Mouse (Mus musculus): ENCODE data around the gene Fmo4.
"Not testable (repeated sequence)": the region's sequence is repeated elsewhere in the genome, so short reads cannot be mapped to it uniquely, and the experiment has no call there.

Fmo4 gene

DNA sequence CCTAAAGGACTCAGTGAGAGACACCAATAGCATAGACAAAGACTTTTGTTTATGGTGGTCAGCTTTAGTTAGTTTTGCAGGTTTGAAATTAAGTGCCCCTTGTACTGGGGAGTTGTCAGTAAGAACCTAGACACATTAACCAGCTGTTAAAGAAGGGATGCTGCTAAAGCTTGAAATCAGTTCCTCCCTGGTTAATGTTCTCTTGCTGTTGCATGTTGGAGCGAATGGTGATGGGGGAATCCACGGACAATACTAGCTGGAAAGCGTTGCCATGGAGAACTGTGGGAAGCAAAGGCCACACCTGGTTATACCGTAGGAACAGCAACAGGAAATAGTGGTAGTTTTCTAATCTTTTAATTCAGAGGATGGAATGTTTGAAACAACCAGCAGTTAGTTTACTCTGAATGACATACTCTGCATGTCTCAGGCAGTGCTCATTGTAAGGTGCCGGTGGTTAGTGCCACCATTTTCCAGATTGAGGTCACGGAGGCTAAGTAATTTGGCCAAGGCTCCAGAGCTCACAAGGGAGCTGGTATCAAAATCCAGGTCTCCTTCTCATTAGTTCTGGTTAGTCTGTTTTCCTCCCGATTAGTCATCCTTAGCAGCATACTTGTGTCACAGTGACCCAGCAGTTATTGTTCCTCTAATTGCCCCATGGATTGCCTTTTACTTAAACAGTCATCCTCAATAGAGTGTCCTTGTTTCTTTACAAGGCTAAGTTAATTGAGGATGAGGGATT is 21.3 kb downstream of the Fmo4 start:
- no peak for DNase-seq (ENCODE audit: low read depth, low spot score)

DNA sequence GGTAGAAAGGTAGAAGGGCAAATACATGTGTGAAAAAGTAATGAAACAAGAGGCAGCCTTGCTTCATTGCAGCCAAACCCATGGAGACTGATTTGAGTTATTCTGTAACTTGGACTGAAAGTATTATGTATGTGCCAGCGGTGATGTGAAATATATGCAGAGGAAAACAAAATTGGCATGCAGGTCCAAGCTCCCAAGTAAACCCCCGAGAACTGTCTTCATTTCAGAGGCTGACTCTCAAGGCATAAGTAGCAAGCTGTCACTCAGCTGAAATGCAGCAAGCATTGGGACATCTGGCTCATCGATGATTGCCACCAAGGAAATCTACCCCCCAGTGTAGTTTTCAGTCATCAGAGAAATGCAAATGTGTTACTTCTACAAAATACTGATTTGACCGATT is 28.6 kb downstream of the Fmo4 start:
- no peak for DNase-seq (ENCODE audit: low read depth, low spot score)

DNA sequence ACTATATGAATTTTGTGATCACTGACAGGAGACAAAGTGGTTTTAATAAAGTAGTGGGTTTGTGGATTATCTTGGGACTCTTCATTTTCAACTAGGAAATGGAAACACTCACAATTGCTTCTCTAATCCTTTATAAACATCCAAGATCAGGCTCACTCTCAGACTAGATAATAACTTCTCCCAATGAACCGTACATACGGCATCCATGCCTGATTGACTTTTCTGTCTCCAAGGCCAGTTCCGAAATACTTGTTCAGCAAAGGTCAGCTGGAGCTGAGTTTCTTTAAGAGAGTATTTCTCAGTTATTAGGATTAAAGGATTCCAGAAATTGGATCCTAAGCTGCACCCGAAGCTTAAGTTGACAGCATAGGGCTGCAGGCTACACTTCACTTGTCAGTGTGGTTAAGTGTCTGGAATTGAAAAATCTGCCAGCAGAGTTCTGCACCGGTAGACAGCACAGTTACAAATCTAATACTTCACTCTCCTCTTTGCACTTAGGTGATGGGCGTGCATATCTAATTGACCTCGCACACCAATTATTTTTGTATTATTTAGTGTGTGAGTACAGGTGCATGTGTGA is 30.0 kb downstream of the Fmo4 start:
- no peak for DNase-seq (ENCODE audit: low read depth, low spot score)

DNA sequence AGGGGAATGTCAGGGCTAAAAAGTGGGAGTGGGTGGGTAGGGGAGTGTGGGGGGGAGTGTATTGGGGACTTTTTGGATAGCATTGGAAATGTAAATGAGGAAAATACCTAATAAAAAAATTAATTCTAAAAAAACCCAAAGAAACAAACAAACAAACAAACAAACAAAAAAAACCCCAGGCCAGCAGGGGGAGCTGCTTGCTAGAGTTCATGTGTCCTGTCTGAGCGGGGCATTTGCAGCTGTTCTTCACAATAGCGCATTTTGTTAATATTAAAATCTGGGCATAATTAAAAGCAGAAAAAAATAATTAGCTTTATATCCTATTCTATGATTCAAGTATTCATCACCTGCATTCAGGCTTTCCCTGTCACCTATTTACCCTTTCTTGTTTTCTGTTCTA is 32.7 kb downstream of the Fmo4 start:
- DNase-seq (ENCODE audit: low read depth, low spot score): not testable (repeated sequence)

DNA sequence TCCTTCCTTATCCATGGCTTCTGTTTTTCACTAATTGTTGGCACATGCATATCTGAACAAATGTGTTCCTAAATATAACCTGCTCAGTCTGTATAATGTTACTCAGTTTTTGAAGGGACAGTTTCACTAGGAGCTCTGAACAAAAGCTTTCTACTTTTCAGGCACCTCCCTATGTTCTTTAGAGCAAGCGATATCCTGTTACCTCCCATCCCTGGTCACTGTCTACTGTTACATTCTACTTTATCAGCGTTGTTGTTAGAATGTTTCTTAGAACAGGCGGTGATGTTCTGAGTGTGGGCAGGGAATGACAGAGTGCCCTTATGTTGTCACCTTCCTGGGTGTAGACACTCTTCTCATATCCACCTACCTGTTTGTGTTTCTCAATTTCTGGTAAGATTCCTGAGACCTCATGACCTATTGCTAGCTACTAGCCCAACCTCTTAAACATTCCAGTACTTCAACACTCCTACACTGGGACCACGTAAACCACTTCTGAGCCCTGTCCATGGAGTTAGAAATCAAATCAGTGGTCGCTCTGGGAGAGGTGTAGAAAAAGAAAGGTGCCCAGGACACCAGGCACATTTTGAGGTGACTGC is 35.7 kb downstream of the Fmo4 start:
- DNase-seq (ENCODE audit: low read depth, low spot score): no peak

DNA sequence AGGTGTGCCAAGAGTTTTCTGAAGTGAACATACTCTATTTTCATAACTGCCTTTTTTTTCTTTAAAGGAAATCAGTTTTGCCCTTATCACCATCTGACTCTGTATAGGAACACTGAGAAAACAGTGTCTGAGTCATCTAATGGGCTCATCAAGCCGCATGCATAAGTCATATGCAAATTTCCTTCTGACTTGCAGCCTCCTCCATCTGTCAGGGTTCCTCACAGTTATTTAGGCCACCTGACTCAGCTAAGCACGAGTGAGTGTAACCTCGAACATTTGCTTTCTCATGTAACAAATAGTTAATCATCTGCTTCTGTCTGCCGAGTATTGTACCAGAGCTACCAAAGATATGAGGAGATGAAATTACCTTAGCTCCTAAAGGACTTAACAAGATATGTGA is 40.1 kb downstream of the Fmo4 start:
- peak; percentile 42 for DNase-seq (ENCODE audit: low read depth, low spot score)

DNA sequence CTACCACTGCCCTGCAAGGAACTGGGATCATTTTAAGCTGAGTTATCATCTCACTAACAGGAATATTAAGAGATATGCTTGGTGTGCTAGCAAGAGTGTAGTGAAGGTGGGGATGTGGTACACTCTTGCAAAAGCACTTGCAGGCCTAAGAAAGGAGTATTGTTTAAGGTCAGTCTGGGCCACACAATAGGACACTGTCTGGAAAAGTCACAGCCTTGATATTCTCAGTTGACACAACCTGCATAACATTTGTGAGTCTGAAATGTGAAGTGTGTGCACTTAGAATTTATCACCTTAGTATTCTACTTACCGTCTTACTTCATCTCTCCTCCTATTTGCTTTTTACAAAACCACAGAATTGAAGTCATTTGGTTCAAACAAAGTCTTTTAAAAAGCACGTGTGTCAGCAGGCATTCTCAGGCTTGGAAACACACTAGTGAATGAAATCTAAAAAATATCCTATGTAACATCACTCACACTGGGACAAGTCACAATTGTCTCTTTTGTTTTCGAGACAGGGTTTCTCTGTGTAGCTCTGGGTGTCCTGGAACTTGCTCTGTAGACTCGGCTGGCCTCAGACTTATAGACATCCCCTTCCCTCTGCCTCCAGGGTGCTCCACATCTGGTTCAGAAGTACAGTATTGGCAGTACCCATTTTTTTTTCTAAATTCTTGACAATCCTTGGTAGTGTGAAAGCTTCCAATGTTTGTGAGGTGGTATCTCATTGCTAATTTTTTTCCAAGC is 42.0 kb downstream of the Fmo4 start:
- no peak for DNase-seq (ENCODE audit: low read depth, low spot score)

DNA sequence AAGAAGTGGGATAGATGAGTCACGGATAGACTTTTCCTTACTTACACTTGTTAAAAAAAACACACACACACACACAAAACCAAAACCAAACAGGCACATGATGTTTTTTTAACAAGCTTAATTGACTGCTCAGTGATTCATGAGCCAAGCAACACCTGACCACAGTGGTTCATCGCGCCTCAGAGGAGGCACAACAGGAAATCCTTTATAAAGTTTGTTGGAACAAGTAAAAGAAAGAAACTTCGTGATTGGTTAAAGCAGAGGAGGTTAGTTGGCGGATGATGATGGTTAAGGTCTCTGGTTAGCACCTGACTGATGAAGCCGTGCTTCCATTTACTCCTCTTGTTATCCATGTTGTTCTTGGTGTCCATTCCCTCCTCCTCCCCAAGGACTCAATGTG is 61.8 kb downstream of the Fmo4 start:
- DNase-seq (ENCODE audit: low read depth, low spot score): peak; percentile 55

DNA sequence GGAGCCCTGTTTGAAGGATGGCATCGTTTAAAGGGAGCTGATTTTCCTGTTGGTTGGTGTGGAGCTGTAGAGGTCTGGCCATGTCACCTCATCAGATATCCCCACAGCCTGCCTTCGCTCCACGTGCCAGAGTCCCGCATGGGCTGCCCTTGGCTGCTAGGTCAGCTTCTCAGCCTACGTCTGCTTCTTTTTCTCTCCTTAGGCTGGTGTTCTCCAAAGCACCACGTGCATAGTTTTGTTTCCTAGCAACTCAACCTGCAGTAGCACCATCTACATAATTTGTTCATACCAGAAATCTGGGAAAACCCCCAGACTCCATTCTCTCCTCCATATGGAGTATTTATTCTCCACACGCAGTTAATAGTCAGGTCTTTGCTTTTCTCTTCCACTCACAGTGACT is 64.2 kb downstream of the Fmo4 start:
- DNase-seq (ENCODE audit: low read depth, low spot score): no peak

DNA sequence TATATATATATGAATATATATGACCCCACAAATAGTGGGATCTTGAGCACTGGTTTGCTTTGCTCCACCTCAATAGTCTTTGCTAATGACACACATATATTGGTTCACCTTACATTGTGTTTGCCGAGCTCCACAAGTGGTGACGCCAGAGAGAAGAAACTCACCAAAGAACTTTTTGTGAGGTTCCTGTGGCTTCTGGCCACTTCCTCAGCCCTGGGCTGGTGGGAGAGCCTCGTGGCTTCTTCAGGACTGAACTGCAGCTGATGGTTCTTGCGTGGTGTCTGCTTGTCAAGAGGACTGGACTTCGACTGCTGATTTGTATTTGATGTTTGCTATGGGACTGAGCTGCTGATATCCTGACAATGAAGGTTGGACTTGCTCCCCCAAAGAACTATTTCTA is 65.0 kb downstream of the Fmo4 start:
- no peak for DNase-seq (ENCODE audit: low read depth, low spot score)
